In the genomic region with DNA sequence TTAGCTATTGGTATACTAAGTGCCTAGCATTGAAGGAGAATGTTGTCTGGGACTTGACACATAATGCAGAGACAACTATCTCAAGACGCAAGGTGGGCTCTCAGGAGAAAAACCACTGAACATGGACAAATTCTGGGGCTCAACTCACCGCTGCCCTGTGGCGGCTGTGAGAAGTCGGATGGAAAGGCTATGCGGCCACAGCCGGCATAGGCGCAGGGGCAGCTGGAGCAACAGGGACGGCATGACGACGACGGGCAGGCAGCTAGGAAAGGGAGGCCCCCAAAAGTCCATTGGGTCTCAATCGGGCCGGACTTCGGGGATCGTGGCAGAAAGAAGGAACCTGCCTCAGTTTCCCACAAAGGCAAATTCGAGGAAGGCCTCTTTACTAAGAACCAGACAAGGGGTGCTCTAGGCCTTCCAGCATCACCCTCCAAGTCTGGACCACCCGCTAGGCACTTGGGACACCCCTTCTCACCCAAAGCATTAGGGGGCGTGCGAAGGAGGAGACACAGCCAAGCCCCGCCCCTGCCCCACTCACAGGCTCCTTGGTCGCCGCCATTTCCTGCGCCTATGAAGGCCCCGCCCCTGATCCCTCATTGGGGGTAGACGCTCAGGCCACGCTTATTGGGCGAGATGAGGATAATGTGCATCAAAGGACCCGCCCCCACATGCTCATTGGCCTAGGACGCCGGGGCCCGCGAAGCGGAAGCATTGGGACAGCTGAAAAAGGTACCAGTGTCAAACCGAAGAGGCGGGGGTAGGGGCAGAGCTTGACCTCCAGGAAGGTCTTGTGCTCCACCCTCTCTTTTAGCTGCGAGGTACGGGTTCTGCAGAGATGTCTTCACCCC, we compare ENCODE assay signal across 8 mouse cellular contexts. TPM values are rescaled to one million over a fixed set of nuclear protein-coding genes. Genes with fewer than 3 reads are reported as not detected.
A peak's percentile ranks its signal among the peaks of the same experiment; 100 is the strongest.
DNase-seq lines count a peak whose midpoint lies in the region; ATAC-seq lines count a peak whose summit lies in the region.

A gene (minus strand): TSS at position 562 of the 848 bp plus-strand sequence.

- ATAC-seq in heart, embryonic 13.5 days (ENCODE audit: extremely low read depth, insufficient number of reproducible peaks, low FRiP score, low TSS enrichment): peak; percentile 85
- ATAC-seq in liver, embryonic 13.5 days (ENCODE audit: low read depth): peak; percentile 92
- peak; percentile 94 for ATAC-seq in stomach, embryonic 16.5 days (ENCODE audit: insufficient read depth, low FRiP score)

- peak within 1 kb of the TSS; percentile 65 for H3K4me3 ChIP-seq in brown adipose tissue, adult 24 weeks (ENCODE audit: insufficient read depth, low read depth, low read length)
- peak within 1 kb of the TSS; percentile 64 for H3K4me3 ChIP-seq in heart, embryonic 13.5 days
- H3K4me3 ChIP-seq in liver, embryonic 13.5 days (replicated peaks): peak within 1 kb of the TSS; percentile 72
- H3K4me3 ChIP-seq in stomach, embryonic 16.5 days (replicated peaks; ENCODE audit: low read length): peak within 1 kb of the TSS; percentile 69

- peak; percentile 98 for DNase-seq in CD4-positive, CD25-positive, alpha-beta regulatory T cell, adult 2 months (ENCODE audit: low read depth, low spot score)
- DNase-seq in fat pad, adult 2 months (ENCODE audit: extremely low read depth, low read depth, low spot score): peak; percentile 81
- DNase-seq in kidney, postnatal 10 days: peak; percentile 98
- DNase-seq in liver, embryonic 13.5 days: peak; percentile 98
- peak; percentile 96 for DNase-seq in neural tube, embryonic 10.5 days (ENCODE audit: extremely low spot score, low spot score)

- peak within 1 kb of the TSS; percentile 26 for H3K27ac ChIP-seq in brown adipose tissue, adult 24 weeks (replicated peaks; ENCODE audit: low read depth, low read length)
- H3K27ac ChIP-seq in heart, embryonic 13.5 days (replicated peaks): peak within 1 kb of the TSS; percentile 76
- peak within 1 kb of the TSS; percentile 79 for H3K27ac ChIP-seq in liver, embryonic 13.5 days
- H3K27ac ChIP-seq in stomach, embryonic 16.5 days (ENCODE audit: low read length): peak within 1 kb of the TSS; percentile 56

- H3K9ac ChIP-seq in heart, embryonic 13.5 days: peak within 1 kb of the TSS; percentile 92
- H3K9ac ChIP-seq in liver, embryonic 13.5 days: peak within 1 kb of the TSS; percentile 79
- H3K9ac ChIP-seq in stomach, embryonic 16.5 days (ENCODE audit: low read length): peak within 1 kb of the TSS; percentile 79

- peaks cover 18% of the 10 kb centered on the region for H3K4me1 ChIP-seq in brown adipose tissue, adult 24 weeks (ENCODE audit: control insufficient read depth, insufficient read depth, insufficient read length, low read length)
- H3K4me1 ChIP-seq in heart, embryonic 13.5 days: peaks cover 49% of the 10 kb centered on the region
- peaks cover 58% of the 10 kb centered on the region for H3K4me1 ChIP-seq in liver, embryonic 13.5 days (replicated peaks)
- H3K4me1 ChIP-seq in stomach, embryonic 16.5 days (ENCODE audit: control insufficient read depth, insufficient read depth, low read length): peaks cover 37% of the 10 kb centered on the region

- no peaks in the 10 kb centered on the region for H3K27me3 ChIP-seq in heart, embryonic 13.5 days (replicated peaks)
- no peaks in the 10 kb centered on the region for H3K27me3 ChIP-seq in liver, embryonic 13.5 days
- no peaks in the 10 kb centered on the region for H3K27me3 ChIP-seq in stomach, embryonic 16.5 days (ENCODE audit: control insufficient read depth, insufficient read depth, low read length)

- WGBS in heart, embryonic 13.5 days: 1% methylated on average over 37 of the region's 37 CpGs
- 2% methylated on average over 37 of the region's 37 CpGs for WGBS in liver, embryonic 13.5 days (ENCODE audit: insufficient replicate concordance)
- WGBS in stomach, embryonic 16.5 days: under 1% methylated on average over 37 of the region's 37 CpGs

- no peaks in the 10 kb centered on the region for H3K9me3 ChIP-seq in heart, embryonic 13.5 days
- H3K9me3 ChIP-seq in liver, embryonic 13.5 days (replicated peaks): no peaks in the 10 kb centered on the region
- no peaks in the 10 kb centered on the region for H3K9me3 ChIP-seq in stomach, embryonic 16.5 days (replicated peaks; ENCODE audit: control insufficient read depth, low read length)

- peaks cover 5% of the 10 kb centered on the region; the same call in 1 of the 2 replicates for H3K36me3 ChIP-seq in heart, embryonic 13.5 days
- H3K36me3 ChIP-seq in liver, embryonic 13.5 days: no peaks in the 10 kb centered on the region
- H3K36me3 ChIP-seq in stomach, embryonic 16.5 days (ENCODE audit: control insufficient read depth, insufficient read depth, low read length): no peaks in the 10 kb centered on the region

- peak within 1 kb of the TSS; percentile 92 for H3K4me2 ChIP-seq in heart, embryonic 13.5 days
- H3K4me2 ChIP-seq in liver, embryonic 13.5 days: peak within 1 kb of the TSS; percentile 92
- H3K4me2 ChIP-seq in stomach, embryonic 16.5 days (ENCODE audit: low read depth, low read length): peak within 1 kb of the TSS; percentile 79

RNA-seq across cellular contexts. Expression of the gene that starts here (rescaled TPM):
- polyA plus RNA-seq in brown adipose tissue, adult 24 weeks (2012; ENCODE audit: insufficient read depth, insufficient read length, missing spikeins): 70.0 and 78.9 TPM in 2 replicates
- 33.2 and 35.6 TPM in 2 replicates for polyA plus RNA-seq in heart, embryonic 13.5 days (2015; fragmentation: Nextera tagmentation; extraction: Ambion mirVana)
- 9.8 and 11.8 TPM in 2 replicates for polyA plus RNA-seq in liver, embryonic 13.5 days (2015; fragmentation: Nextera tagmentation; extraction: Ambion mirVana)
- 28.8 TPM in 2 replicates for polyA plus RNA-seq in stomach, embryonic 16.5 days (2015; fragmentation: Nextera tagmentation; extraction: Ambion mirVana)

Comparison
In these comparisons a context has a peak if more than half of its experiments do, and no peak if none do; other contexts are left out.
1. Peak in every context shown above with its lines: DNase-seq, ATAC-seq, H3K4me3 ChIP-seq and H3K27ac ChIP-seq.
2. H3K27ac ChIP-seq: peak in every context shown above with its lines; median percentile 79 in liver, embryonic 13.5 days; 76 in heart, embryonic 13.5 days; 56 in stomach, embryonic 16.5 days; 26 in brown adipose tissue, adult 24 weeks.